Mouse (Mus musculus) brain, embryonic 14.5 days (tissue): ENCODE measurements around the gene Ghrhr.

ENCODE experiments used
- CTCF ChIP-seq: fragments of 200-500 bp; IDR thresholded peaks from 2 replicates; pipeline ENCODE4 v1.5.1; 2012; ENCODE audit warnings: inconsistent platforms, mild to moderate bottlenecking, moderate library complexity, borderline replicate concordance; ENCODE audit not compliant: insufficient read depth, insufficient read length; ENCODE audit errors: extremely low read depth
- POLR2A ChIP-seq: fragments of 200-500 bp; IDR thresholded peaks from 2 replicates; pipeline ENCODE4 v1.6.1; 2012; ENCODE audit warnings: mild to moderate bottlenecking, inconsistent platforms, borderline replicate concordance; ENCODE audit not compliant: poor library complexity, insufficient read depth, insufficient read length, severe bottlenecking; ENCODE audit errors: extremely low read depth

DNA sequence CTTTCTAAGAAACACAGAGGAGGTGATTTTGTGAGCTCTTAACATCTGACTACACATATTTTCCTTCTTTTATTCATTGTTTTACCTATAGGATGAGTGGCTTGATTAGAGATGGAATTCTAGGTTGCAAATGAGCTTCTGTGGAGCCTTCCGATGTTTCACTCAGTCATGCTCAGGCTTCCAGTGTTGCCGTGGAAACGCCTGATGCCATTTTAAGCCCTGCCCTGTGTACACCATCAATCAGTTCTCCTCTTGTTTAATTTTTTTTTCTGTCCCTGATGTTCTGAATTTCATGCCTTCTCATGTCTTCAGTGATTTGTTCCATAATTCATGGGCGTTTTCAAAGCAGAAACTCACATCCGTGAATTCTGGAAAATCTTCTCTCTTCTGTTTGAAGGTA, 40.1 kb downstream of the Ghrhr start:
- TF ChIP-seq CTCF: no peak
- no peak for TF ChIP-seq POLR2A
